Mouse (Mus musculus): ENCODE data around the gene R3hdm4. TPM values are rescaled to one million over a fixed set of nuclear protein-coding genes. Genes with fewer than 3 reads are reported as not detected.

The R3hdm4 gene
- polyA plus RNA-seq, 1 experiment from 2014 or later = 309 TPM

DNA sequence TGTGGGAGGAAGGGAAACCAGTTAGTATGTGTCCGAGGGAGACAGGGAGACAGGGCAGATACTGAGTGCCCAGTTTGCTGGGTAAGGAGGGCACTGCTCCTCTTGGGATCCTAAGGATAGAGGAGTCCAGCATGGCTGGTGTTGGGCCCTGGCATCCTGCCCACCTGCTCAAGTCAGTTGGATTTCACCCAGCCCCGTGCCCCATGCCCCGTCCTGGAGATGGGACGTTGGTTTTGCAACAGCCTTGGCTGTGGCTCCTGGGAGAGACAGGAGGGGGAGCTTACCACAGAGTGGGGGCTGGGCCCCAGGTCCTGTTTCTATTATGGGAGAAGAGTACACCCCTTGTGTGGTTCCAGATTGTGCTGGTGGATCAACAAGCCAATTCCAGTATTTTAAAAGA, 36.6 kb downstream of the R3hdm4 start:
- Histone ChIP-seq H3K36me3 (ENCODE audit: control insufficient read depth, insufficient read depth) (no peaks in the 10 kb centered on the region), H3K9ac (replicated peaks; ENCODE audit: low read depth, low read length) (no peak overlapping the region), H3K27ac (ENCODE audit: low read length) (no peak overlapping the region), H3K27me3 (replicated peaks; ENCODE audit: control insufficient read depth, insufficient read depth, low read length) (peaks cover 6% of the 10 kb centered on the region; the same call in 1 of the 2 replicates), H3K9me3 (ENCODE audit: control insufficient read depth, low read length) (no peaks in the 10 kb centered on the region), H3K4me1 (replicated peaks; ENCODE audit: control insufficient read depth, insufficient read depth, low read length) (peaks cover 4% of the 10 kb centered on the region; the same call in 1 of the 2 replicates), H3K4me2 (ENCODE audit: low read length) (no peak overlapping the region), H3K4me3 (replicated peaks; ENCODE audit: low read length) (no peak overlapping the region)
- WGBS = 45% methylated on average over 4 of the region's 4 CpGs
- ATAC-seq = no peak

DNA sequence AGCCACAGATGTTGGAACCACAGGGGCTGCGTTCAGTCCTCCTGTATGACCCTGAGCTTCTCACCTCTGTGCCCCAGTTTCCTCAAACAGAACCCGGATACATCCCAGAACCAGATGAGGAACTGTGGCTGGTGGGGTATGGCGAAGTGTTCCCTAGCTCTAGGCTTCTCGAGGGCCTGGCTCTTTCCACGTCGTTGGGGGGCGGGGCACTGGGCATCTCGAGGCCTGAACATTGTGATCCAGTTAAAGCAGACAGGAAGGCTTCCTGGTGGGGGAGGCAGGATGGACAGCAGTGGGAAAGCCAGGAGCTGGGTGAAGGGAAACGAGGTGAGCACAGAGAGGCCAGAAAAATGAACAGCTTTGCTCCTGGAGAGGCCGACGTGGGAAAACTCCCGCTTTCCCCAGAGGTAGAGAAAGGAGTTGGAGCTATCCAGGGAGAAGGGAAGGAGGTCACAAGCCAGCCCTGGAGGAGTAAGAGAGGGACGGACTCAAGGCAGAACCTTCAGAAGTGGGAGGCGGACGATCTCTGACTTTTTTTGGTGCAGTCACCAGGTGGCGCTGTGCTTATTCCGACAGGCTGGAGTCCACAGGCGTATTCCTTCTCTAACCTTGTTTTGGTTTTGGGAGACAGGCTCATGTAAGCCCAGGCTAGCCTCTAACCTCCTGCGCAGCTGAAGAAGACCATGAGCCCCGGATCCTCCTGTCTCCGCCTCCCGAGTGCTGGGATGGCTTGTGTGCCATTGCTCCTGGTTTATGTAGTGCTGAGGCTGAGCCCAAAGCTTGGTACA, 37.5 kb downstream of the R3hdm4 start:
- no peak overlapping the region for H3K27ac ChIP-seq (ENCODE audit: low read length)
- 13% methylated on average over 22 of the region's 22 CpGs for WGBS
- no peak overlapping the region; the same call in 1 of the 2 replicates for H3K9ac ChIP-seq (replicated peaks; ENCODE audit: low read depth, low read length)
- H3K27me3 ChIP-seq (replicated peaks; ENCODE audit: control insufficient read depth, insufficient read depth, low read length) = peaks cover 6% of the 10 kb centered on the region; the same call in 1 of the 2 replicates
- H3K4me2 ChIP-seq (ENCODE audit: low read length) = no peak overlapping the region
- no peak overlapping the region for H3K4me3 ChIP-seq (replicated peaks; ENCODE audit: low read length)
- no peaks in the 10 kb centered on the region for H3K9me3 ChIP-seq (ENCODE audit: control insufficient read depth, low read length)
- no peaks in the 10 kb centered on the region for H3K36me3 ChIP-seq (ENCODE audit: control insufficient read depth, insufficient read depth)
- ATAC-seq = 0 out of 2 replicates have a peak, but pooled peaks have one; percentile 27
- peaks cover 4% of the 10 kb centered on the region; the same call in 1 of the 2 replicates for H3K4me1 ChIP-seq (replicated peaks; ENCODE audit: control insufficient read depth, insufficient read depth, low read length)

DNA sequence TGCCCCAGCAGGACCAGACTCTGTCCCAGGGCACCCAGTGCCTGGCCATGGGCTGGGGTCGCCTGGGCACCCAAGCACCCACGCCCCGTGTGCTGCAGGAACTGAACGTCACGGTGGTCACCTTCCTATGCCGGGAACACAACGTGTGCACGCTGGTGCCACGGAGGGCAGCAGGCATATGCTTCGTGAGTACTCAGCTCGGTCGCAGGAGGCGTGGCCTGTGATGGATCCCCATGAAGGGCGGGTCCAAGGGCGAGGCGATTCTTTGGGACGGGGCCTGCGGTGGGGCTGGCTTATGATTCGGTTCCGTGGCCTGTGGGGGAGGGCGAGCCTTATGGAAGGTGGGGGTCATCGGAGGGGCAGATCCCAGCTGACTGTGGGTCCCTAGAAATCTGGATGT, 39.0 kb downstream of the R3hdm4 start:
- peaks cover 4% of the 10 kb centered on the region; the same call in 1 of the 2 replicates for H3K4me1 ChIP-seq (replicated peaks; ENCODE audit: control insufficient read depth, insufficient read depth, low read length)
- H3K4me3 ChIP-seq (replicated peaks; ENCODE audit: low read length) = no peak overlapping the region
- no peaks in the 10 kb centered on the region for H3K36me3 ChIP-seq (ENCODE audit: control insufficient read depth, insufficient read depth)
- H3K27me3 ChIP-seq (replicated peaks; ENCODE audit: control insufficient read depth, insufficient read depth, low read length) = peaks cover 6% of the 10 kb centered on the region; the same call in 1 of the 2 replicates
- no peak overlapping the region for H3K4me2 ChIP-seq (ENCODE audit: low read length)
- H3K9me3 ChIP-seq (ENCODE audit: control insufficient read depth, low read length) = no peaks in the 10 kb centered on the region
- no peak for ATAC-seq
- no peak overlapping the region for H3K27ac ChIP-seq (ENCODE audit: low read length)
- peak overlapping the region; percentile 26; the same call in 1 of the 2 replicates for H3K9ac ChIP-seq (replicated peaks; ENCODE audit: low read depth, low read length)
- 9% methylated on average over 22 of the region's 22 CpGs for WGBS

DNA sequence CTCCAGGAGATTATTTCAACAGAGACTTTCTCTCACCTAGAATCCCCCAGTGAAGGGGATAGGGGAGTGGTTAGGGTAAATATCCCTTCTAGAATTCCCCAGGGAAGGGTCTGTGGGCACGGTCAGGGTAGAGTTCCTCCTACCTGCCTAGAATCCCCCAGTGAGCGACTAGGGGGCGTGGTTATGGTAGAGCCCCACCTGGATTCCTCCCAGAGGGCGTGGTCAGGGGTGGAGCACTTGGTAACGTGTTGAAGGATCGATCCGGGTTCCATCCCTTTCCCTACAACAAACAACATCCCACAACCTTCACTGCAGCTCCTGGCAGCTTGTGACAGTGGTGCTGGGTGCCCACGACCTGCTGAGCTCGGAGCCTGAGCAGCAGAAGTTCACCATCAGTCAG, 40.3 kb downstream of the R3hdm4 start:
- Histone ChIP-seq H3K9ac (replicated peaks; ENCODE audit: low read depth, low read length) (no peak overlapping the region), H3K36me3 (ENCODE audit: control insufficient read depth, insufficient read depth) (no peaks in the 10 kb centered on the region)
- 15% methylated on average over 9 of the region's 9 CpGs for WGBS

DNA sequence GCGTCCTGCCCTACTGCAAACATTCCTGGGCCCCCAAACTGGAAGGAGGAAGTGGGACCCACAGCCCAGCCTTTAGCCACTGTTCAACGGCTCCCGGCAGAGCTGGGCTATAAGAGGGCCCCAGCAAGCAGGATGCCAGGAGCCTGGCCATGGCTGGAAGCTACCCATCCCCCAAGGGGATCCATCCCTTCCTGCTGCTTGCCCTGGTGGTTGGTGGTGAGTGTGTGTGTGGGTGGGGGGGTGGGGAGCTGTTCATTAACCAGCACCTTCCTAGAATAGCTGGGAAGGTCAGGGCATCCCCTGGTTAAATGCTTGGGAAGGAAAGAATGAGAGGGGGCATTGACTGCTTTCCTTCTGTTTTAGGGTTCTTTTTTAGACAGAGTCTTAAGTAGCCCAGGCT, 41.5 kb downstream of the R3hdm4 start:
- H3K4me2 ChIP-seq (ENCODE audit: low read length) = no peak overlapping the region
- no peak overlapping the region for H3K9ac ChIP-seq (replicated peaks; ENCODE audit: low read depth, low read length)
- no peak overlapping the region for H3K4me3 ChIP-seq (replicated peaks; ENCODE audit: low read length)
- ATAC-seq = no peak
- no peaks in the 10 kb centered on the region for H3K36me3 ChIP-seq (ENCODE audit: control insufficient read depth, insufficient read depth)
- H3K27ac ChIP-seq (ENCODE audit: low read length) = no peak overlapping the region
- H3K4me1 ChIP-seq (replicated peaks; ENCODE audit: control insufficient read depth, insufficient read depth, low read length) = peaks cover 14% of the 10 kb centered on the region
- 56% methylated on average over 3 of the region's 3 CpGs for WGBS
- peaks cover 6% of the 10 kb centered on the region; the same call in 1 of the 2 replicates for H3K27me3 ChIP-seq (replicated peaks; ENCODE audit: control insufficient read depth, insufficient read depth, low read length)
- no peaks in the 10 kb centered on the region for H3K9me3 ChIP-seq (ENCODE audit: control insufficient read depth, low read length)

More for the DNA sequence above, 40.3 kb downstream of the R3hdm4 start:
- peaks cover 4% of the 10 kb centered on the region; the same call in 1 of the 2 replicates for H3K4me1 ChIP-seq (replicated peaks; ENCODE audit: control insufficient read depth, insufficient read depth, low read length)
- no peak for ATAC-seq
- no peak overlapping the region for H3K4me2 ChIP-seq (ENCODE audit: low read length)
- H3K27me3 ChIP-seq (replicated peaks; ENCODE audit: control insufficient read depth, insufficient read depth, low read length) = peaks cover 6% of the 10 kb centered on the region; the same call in 1 of the 2 replicates
- no peak overlapping the region for H3K4me3 ChIP-seq (replicated peaks; ENCODE audit: low read length)
- H3K27ac ChIP-seq (ENCODE audit: low read length) = no peak overlapping the region
- H3K9me3 ChIP-seq (ENCODE audit: control insufficient read depth, low read length) = no peaks in the 10 kb centered on the region

DNA sequence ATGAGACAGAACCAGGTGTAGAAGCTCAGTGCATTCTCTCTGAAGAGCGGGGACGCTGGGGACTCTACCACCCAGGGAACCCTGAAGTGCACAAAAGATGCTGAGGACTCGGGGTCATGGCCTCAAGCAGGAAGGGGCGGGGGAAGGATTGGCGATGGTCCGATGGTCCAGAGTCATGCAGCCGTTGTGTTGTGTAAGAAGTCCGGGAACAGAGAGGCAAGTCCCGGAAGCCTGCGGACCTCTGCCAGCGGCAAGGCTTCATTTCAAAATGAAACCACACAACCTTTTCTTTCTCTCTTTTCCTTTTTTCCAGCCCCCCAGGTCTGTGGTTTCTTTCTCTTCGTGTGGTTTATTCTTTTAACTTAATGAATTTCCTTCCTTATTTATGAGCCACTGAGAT, 43.3 kb downstream of the R3hdm4 start:
- WGBS = 52% methylated on average over 12 of the region's 12 CpGs
- no peak overlapping the region for H3K9ac ChIP-seq (replicated peaks; ENCODE audit: low read depth, low read length)
- ATAC-seq = no peak

DNA sequence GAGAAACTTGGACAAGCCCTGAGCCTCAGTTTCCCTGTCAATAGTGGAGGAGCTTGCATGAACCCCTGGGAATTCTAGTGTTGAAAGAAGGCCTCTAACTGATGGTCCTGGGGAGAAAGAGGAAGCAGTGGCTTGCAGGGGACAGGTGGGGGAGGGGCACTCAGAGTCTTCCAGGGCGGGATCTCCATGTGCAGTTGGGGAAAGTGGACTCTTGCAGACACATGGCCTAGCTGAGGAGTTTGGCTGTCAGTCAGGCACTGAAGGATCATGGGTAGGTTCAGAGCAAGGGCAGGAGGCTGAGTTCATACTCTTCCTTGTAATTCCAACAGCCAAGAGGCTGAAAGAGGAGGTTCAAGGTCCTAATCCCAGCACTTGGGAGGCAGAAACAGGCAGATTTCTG, 43.8 kb downstream of the R3hdm4 start:
- whole genome bisulfite sequencing = 52% methylated on average over 1 of the region's 1 CpGs

More for the DNA sequence above, 43.3 kb downstream of the R3hdm4 start:
- H3K4me2 ChIP-seq (ENCODE audit: low read length) = no peak overlapping the region
- H3K4me1 ChIP-seq (replicated peaks; ENCODE audit: control insufficient read depth, insufficient read depth, low read length) = peaks cover 17% of the 10 kb centered on the region
- peaks cover 6% of the 10 kb centered on the region; the same call in 1 of the 2 replicates for H3K27me3 ChIP-seq (replicated peaks; ENCODE audit: control insufficient read depth, insufficient read depth, low read length)
- H3K36me3 ChIP-seq (ENCODE audit: control insufficient read depth, insufficient read depth) = no peaks in the 10 kb centered on the region
- H3K27ac ChIP-seq (ENCODE audit: low read length) = no peak overlapping the region
- H3K4me3 ChIP-seq (replicated peaks; ENCODE audit: low read length) = no peak overlapping the region
- H3K9me3 ChIP-seq (ENCODE audit: control insufficient read depth, low read length) = no peaks in the 10 kb centered on the region

DNA sequence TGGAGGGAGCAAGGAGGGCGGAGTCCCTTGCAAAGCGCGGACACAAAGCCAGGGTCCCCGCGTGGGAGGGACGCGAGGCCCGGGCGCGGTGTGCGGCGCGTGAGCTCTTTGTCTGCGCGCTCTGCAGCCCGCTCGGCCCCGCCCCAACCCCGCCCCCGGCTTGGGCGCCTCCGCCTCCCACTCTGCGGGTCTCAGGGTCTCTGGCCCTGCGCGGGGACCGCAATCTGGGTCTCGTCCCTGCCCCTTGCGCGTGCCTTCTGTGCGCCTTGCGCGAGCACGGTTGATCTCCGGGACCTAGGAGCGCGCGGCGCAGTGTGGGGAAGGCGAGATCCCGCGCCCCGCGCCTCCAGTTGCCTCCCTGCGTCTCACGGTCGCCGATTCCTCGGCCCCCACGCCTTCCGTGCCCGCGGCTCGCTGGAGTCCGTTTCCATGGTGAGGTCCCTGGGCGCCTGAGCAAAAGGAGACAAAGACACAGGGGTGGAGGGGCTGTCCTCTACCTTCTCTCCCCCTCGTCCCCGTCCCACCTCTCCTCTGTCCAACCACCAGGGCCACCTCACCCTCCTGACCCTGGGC, 46.6 kb downstream of the R3hdm4 start, which contains the start of the genes Prtn3 and Plppr3:
Gene Prtn3 (plus strand): TSS at position 187 of the 573 bp plus-strand sequence.
Gene Plppr3 (minus strand): TSS at position 345 of the 573 bp plus-strand sequence.
- H3K4me2 ChIP-seq (ENCODE audit: low read length) = peak within 1 kb of the TSS; percentile 78
- no peaks in the 10 kb centered on the region for H3K27me3 ChIP-seq (replicated peaks; ENCODE audit: control insufficient read depth, insufficient read depth, low read length)
- H3K9me3 ChIP-seq (ENCODE audit: control insufficient read depth, low read length) = no peaks in the 10 kb centered on the region
- H3K4me3 ChIP-seq (replicated peaks; ENCODE audit: low read length) = peak within 1 kb of the TSS; percentile 85
- H3K36me3 ChIP-seq (ENCODE audit: control insufficient read depth, insufficient read depth) = 0 out of 2 replicates have a peak, but pooled peaks cover 4% of the 10 kb centered on the region
- H3K4me1 ChIP-seq (replicated peaks; ENCODE audit: control insufficient read depth, insufficient read depth, low read length) = peaks cover 30% of the 10 kb centered on the region
- peak within 1 kb of the TSS; percentile 96 for H3K9ac ChIP-seq (replicated peaks; ENCODE audit: low read depth, low read length)
- 0% methylated on average over 43 of the region's 57 CpGs for WGBS
- peak; percentile 92 for ATAC-seq
- H3K27ac ChIP-seq (ENCODE audit: low read length) = peak within 1 kb of the TSS; percentile 97

More for the DNA sequence above, 43.8 kb downstream of the R3hdm4 start:
- Histone ChIP-seq H3K4me2 (ENCODE audit: low read length) (no peak overlapping the region), H3K9me3 (ENCODE audit: control insufficient read depth, low read length) (no peaks in the 10 kb centered on the region), H3K36me3 (ENCODE audit: control insufficient read depth, insufficient read depth) (no peaks in the 10 kb centered on the region), H3K27me3 (replicated peaks; ENCODE audit: control insufficient read depth, insufficient read depth, low read length) (peaks cover 6% of the 10 kb centered on the region; the same call in 1 of the 2 replicates), H3K9ac (replicated peaks; ENCODE audit: low read depth, low read length) (no peak overlapping the region), H3K4me1 (replicated peaks; ENCODE audit: control insufficient read depth, insufficient read depth, low read length) (peaks cover 22% of the 10 kb centered on the region), H3K27ac (ENCODE audit: low read length) (no peak overlapping the region), H3K4me3 (replicated peaks; ENCODE audit: low read length) (no peak overlapping the region)
- ATAC-seq = no peak

DNA sequence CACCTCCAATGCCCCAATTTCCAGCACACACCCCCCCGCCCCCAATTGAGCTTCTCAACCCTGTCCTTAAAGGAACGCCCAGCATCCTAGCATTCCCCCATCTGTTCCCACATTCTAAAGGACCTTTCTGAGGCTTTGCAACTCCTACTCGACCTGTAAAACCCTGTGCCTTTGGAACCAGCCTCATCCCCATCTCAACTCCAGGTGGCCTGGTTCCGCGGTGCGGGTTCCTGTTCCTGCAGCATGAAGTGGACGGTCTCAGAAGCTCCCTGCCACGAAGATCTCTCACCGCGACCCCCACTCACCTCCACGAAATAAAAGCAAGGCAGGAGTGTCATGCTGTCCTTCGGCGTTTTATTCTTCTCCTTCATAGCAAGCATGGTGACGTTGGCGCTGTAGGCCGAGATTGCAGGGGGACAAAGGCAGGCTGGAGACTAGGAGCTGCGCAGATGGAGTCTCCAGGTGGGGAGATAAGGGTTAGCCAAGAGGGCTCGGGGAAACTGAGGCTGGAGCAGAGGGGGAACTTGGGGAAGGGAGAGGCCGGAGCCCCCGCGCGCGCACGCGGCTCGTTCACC, 47.2 kb downstream of the R3hdm4 start:
- Histone ChIP-seq H3K27me3 (replicated peaks; ENCODE audit: control insufficient read depth, insufficient read depth, low read length) (no peaks in the 10 kb centered on the region), H3K4me3 (replicated peaks; ENCODE audit: low read length) (peak overlapping the region; percentile 85), H3K9me3 (ENCODE audit: control insufficient read depth, low read length) (no peaks in the 10 kb centered on the region), H3K4me1 (replicated peaks; ENCODE audit: control insufficient read depth, insufficient read depth, low read length) (peaks cover 36% of the 10 kb centered on the region), H3K36me3 (ENCODE audit: control insufficient read depth, insufficient read depth) (peaks cover 4% of the 10 kb centered on the region; the same call in 1 of the 2 replicates), H3K4me2 (ENCODE audit: low read length) (peak overlapping the region; percentile 78), H3K9ac (replicated peaks; ENCODE audit: low read depth, low read length) (peak overlapping the region; percentile 96), H3K27ac (ENCODE audit: low read length) (peak overlapping the region; percentile 97)
- under 1% methylated on average over 26 of the region's 26 CpGs for WGBS
- peak; percentile 39 for ATAC-seq
